Mouse (Mus musculus) neural tube, embryonic 12.5 days (tissue): ENCODE data around the gene Ryr1. TPM values are rescaled to one million over a fixed set of nuclear protein-coding genes. Genes with fewer than 3 reads are reported as not detected.
A peak's percentile ranks its signal among the peaks of the same experiment; 100 is the strongest.

ENCODE experiments used
- ATAC-seq: fragments of 200-750 bp; cut with Nextera tagmentation; 2 replicates; pipeline ENCODE4 v1.8.0; 2017; ENCODE audit warnings: low read depth, mild to moderate bottlenecking, moderate TSS enrichment, moderate library complexity; ENCODE audit not compliant: low FRiP score
- H3K27ac ChIP-seq: fragments of 300-500 bp; sonication (generic); 2 replicates; pipeline ENCODE4 v1.5.1; 2016
- H3K27me3 ChIP-seq: fragments of 300-500 bp; sonication (generic); replicated peaks from 2 replicates; pipeline ENCODE4 v1.6.1; 2016; ENCODE audit warnings: mild to moderate bottlenecking
- H3K36me3 ChIP-seq: fragments of 300-500 bp; sonication (generic); 2 replicates; pipeline ENCODE4 v1.6.1; 2016; ENCODE audit warnings: mild to moderate bottlenecking
- H3K4me1 ChIP-seq: fragments of 300-500 bp; sonication (generic); 2 replicates; pipeline ENCODE4 v1.6.1; 2016
- H3K4me2 ChIP-seq: fragments of 300-500 bp; sonication (generic); replicated peaks from 2 replicates; pipeline ENCODE4 v1.6.1; 2016; ENCODE audit warnings: mild to moderate bottlenecking
- H3K4me3 ChIP-seq: fragments of 300-500 bp; sonication (generic); 2 replicates; pipeline ENCODE4 v1.5.1; 2016
- H3K9ac ChIP-seq: fragments of 300-500 bp; sonication (generic); 2 replicates; pipeline ENCODE4 v1.6.1; 2016; ENCODE audit warnings: mild to moderate bottlenecking
- H3K9me3 ChIP-seq: fragments of 300-500 bp; sonication (generic); 2 replicates; pipeline ENCODE4 v1.6.1; 2016; ENCODE audit warnings: mild to moderate bottlenecking
- whole genome bisulfite sequencing: fragments of 180-500 bp; shearing (Covaris S2); methylation state at CpG from one replicate; pipeline ENCODE4 v1.1.7; 2016; 5-methylcytosine and 5-hydroxymethylcytosine counted together
- polyA plus RNA-seq: library from polyadenylated mRNA; unstranded; fragments of >200 nt; fragmentation: Nextera tagmentation; extraction: Ambion mirVana; gene quantifications from 2 replicates; pipeline ENCODE4 v1.2.1, GENCODE M21; 2016

The Ryr1 gene
- polyA plus RNA-seq, 1 experiment from 2014 or later, result 5.0 TPM

GRCm38 (mm10) chr7:29137429-29137828 is 12.4 kb upstream of the Ryr1 start:
- Histone ChIP-seq H3K36me3 (no peaks in the 10 kb centered on the region), H3K4me2 (no peak overlapping the region), H3K9ac (no peak overlapping the region), H3K4me1 (peaks cover 11% of the 10 kb centered on the region), H3K9me3 (no peaks in the 10 kb centered on the region), H3K4me3 (no peak overlapping the region), H3K27me3 (peaks cover 15% of the 10 kb centered on the region; the same call in 1 of the 2 replicates), H3K27ac (no peak overlapping the region)
- WGBS, result 41% methylated on average over 16 of the region's 16 CpGs
- ATAC-seq, result no peak

- Histone ChIP-seq H3K36me3 (no peaks in the 10 kb centered on the region), H3K9ac (no peak within 1 kb of the TSS), H3K27ac (no peak within 1 kb of the TSS), H3K4me1 (peaks cover 11% of the 10 kb centered on the region), H3K9me3 (no peaks in the 10 kb centered on the region), H3K4me3 (peak within 1 kb of the TSS; percentile 23; the same call in 1 of the 2 replicates), H3K4me2 (peak within 1 kb of the TSS; percentile 59), H3K27me3 (peaks cover 15% of the 10 kb centered on the region; the same call in 1 of the 2 replicates)
- 2% methylated on average over 15 of the region's 20 CpGs for WGBS
- ATAC-seq, result no peak
Observed at GRCm38 (mm10) chr7:29134693-29135386, 9.9 kb upstream of the Ryr1 start, which contains the start of gene Rasgrp4. Gene Rasgrp4, plus strand, starts transcription at chr7:29134851.

- Histone ChIP-seq H3K4me3 (no peak overlapping the region), H3K27ac (no peak overlapping the region), H3K36me3 (no peaks in the 10 kb centered on the region), H3K9ac (no peak overlapping the region), H3K27me3 (peaks cover 15% of the 10 kb centered on the region; the same call in 1 of the 2 replicates), H3K4me2 (peak overlapping the region; percentile 59), H3K9me3 (no peaks in the 10 kb centered on the region), H3K4me1 (peaks cover 11% of the 10 kb centered on the region)
- no peak for ATAC-seq
- WGBS, result under 1% methylated on average over 4 of the region's 4 CpGs
Observed at GRCm38 (mm10) chr7:29134230-29134629, 9.3 kb upstream of the Ryr1 start.

- Histone ChIP-seq H3K27me3 (no peaks in the 10 kb centered on the region), H3K4me3 (no peak overlapping the region), H3K9me3 (no peaks in the 10 kb centered on the region), H3K27ac (no peak overlapping the region), H3K36me3 (no peaks in the 10 kb centered on the region), H3K4me2 (no peak overlapping the region), H3K4me1 (peaks cover 9% of the 10 kb centered on the region; the same call in 1 of the 2 replicates), H3K9ac (no peak overlapping the region)
- ATAC-seq, result no peak
- WGBS, result 59% methylated on average over 2 of the region's 2 CpGs
Observed at GRCm38 (mm10) chr7:29128725-29129124, 3.7 kb upstream of the Ryr1 start.

GRCm38 (mm10) chr7:29126173-29126915 is 1.4 kb upstream of the Ryr1 start:
- H3K9ac ChIP-seq, result no peak overlapping the region
- H3K27me3 ChIP-seq, result no peaks in the 10 kb centered on the region
- H3K4me2 ChIP-seq, result no peak overlapping the region
- H3K36me3 ChIP-seq, result no peaks in the 10 kb centered on the region
- ATAC-seq, result no peak
- H3K9me3 ChIP-seq, result no peaks in the 10 kb centered on the region
- no peak overlapping the region for H3K27ac ChIP-seq
- 23% methylated on average over 7 of the region's 7 CpGs for WGBS
- no peak overlapping the region for H3K4me3 ChIP-seq
- peaks cover 9% of the 10 kb centered on the region; the same call in 1 of the 2 replicates for H3K4me1 ChIP-seq

GRCm38 (mm10) chr7:29123531-29124358 is 1.2 kb downstream of the Ryr1 start:
- no peak overlapping the region for H3K9ac ChIP-seq
- H3K4me1 ChIP-seq, result peaks cover 9% of the 10 kb centered on the region; the same call in 1 of the 2 replicates
- H3K27ac ChIP-seq, result no peak overlapping the region
- WGBS, result 48% methylated on average over 5 of the region's 5 CpGs
- 0 out of 2 replicates have a peak overlapping the region, but pooled peaks have one; percentile 61 for H3K4me2 ChIP-seq
- no peaks in the 10 kb centered on the region for H3K27me3 ChIP-seq
- H3K4me3 ChIP-seq, result no peak overlapping the region
- H3K36me3 ChIP-seq, result no peaks in the 10 kb centered on the region
- no peak for ATAC-seq
- H3K9me3 ChIP-seq, result no peaks in the 10 kb centered on the region

- no peaks in the 10 kb centered on the region for H3K36me3 ChIP-seq
- H3K4me2 ChIP-seq, result no peak overlapping the region
- no peak overlapping the region for H3K4me3 ChIP-seq
- WGBS, result 91% methylated on average over 9 of the region's 9 CpGs
- H3K27ac ChIP-seq, result no peak overlapping the region
- no peak for ATAC-seq
- H3K9ac ChIP-seq, result no peak overlapping the region
- no peaks in the 10 kb centered on the region for H3K9me3 ChIP-seq
- H3K4me1 ChIP-seq, result peaks cover 9% of the 10 kb centered on the region; the same call in 1 of the 2 replicates
- no peaks in the 10 kb centered on the region for H3K27me3 ChIP-seq
Observed at GRCm38 (mm10) chr7:29122821-29123220, 2.2 kb downstream of the Ryr1 start.

GRCm38 (mm10) chr7:29119526-29119925 is 5.5 kb downstream of the Ryr1 start:
- H3K27ac ChIP-seq, result no peak overlapping the region
- no peaks in the 10 kb centered on the region for H3K27me3 ChIP-seq
- H3K4me1 ChIP-seq, result peaks cover 2% of the 10 kb centered on the region; the same call in 1 of the 2 replicates
- no peak overlapping the region for H3K4me3 ChIP-seq
- H3K9ac ChIP-seq, result no peak overlapping the region
- no peak for ATAC-seq
- H3K36me3 ChIP-seq, result no peaks in the 10 kb centered on the region
- no peak overlapping the region for H3K4me2 ChIP-seq
- WGBS, result 69% methylated on average over 1 of the region's 1 CpGs
- H3K9me3 ChIP-seq, result no peaks in the 10 kb centered on the region

GRCm38 (mm10) chr7:29118142-29118851 is 6.7 kb downstream of the Ryr1 start:
- WGBS, result 12% methylated on average over 18 of the region's 18 CpGs
- Histone ChIP-seq H3K9me3 (no peaks in the 10 kb centered on the region), H3K9ac (no peak overlapping the region), H3K27me3 (no peaks in the 10 kb centered on the region), H3K4me2 (no peak overlapping the region), H3K36me3 (no peaks in the 10 kb centered on the region), H3K4me1 (no peaks in the 10 kb centered on the region), H3K4me3 (no peak overlapping the region), H3K27ac (no peak overlapping the region)
- ATAC-seq, result no peak

- Histone ChIP-seq H3K27me3 (0 out of 2 replicates have a peak, but pooled peaks cover 3% of the 10 kb centered on the region), H3K4me2 (peak overlapping the region; percentile 52), H3K4me3 (no peak overlapping the region), H3K36me3 (no peaks in the 10 kb centered on the region), H3K4me1 (peaks cover 6% of the 10 kb centered on the region), H3K9me3 (no peaks in the 10 kb centered on the region), H3K27ac (no peak overlapping the region), H3K9ac (0 out of 2 replicates have a peak overlapping the region, but pooled peaks have one; percentile 21)
- WGBS, result 27% methylated on average over 38 of the region's 38 CpGs
- no peak for ATAC-seq
Observed at GRCm38 (mm10) chr7:29108992-29109955, 15.7 kb downstream of the Ryr1 start.
